ENCODE assay signal across 20 mouse cellular contexts in genomic region chr3:118566779-118567178, GRCm38 (mm10). TPM values are rescaled to one million over a fixed set of nuclear protein-coding genes. Genes with fewer than 3 reads are reported as not detected.
A peak's percentile ranks its signal among the peaks of the same experiment; 100 is the strongest.
DNase-seq lines count a peak whose midpoint lies in the region; ATAC-seq and TF ChIP-seq lines count a peak whose summit lies in the region.
"Had no signal": no experiment of that assay in that cellular context is flagged by ENCODE, and none has a peak within 500 bp of the region (broad histone marks: within the 10 kb centered on the region; RNA-seq: fewer than 3 reads in every experiment).

No protein-coding gene starts in this region.

- peak; percentile 31; the same call in 1 of the 2 replicates for ATAC-seq in stomach, embryonic 16.5 days (ENCODE audit: insufficient read depth, low FRiP score)
- no peak for ATAC-seq in stomach, postnatal 0 days (ENCODE audit: low FRiP score, low TSS enrichment)
- peak; percentile 60 for ATAC-seq in liver, embryonic 15.5 days (ENCODE audit: insufficient read depth)
- no peak for ATAC-seq in megakaryocyte, adult 5-6 weeks (ENCODE audit: poor library complexity, severe bottlenecking)
- ATAC-seq: forebrain, embryonic 13.5 days; lung, postnatal 0 days; midbrain, embryonic 13.5 days had no signal

- no peaks in the 10 kb centered on the region for H3K27me3 ChIP-seq in stomach, embryonic 16.5 days (ENCODE audit: control insufficient read depth, insufficient read depth, low read length)
- H3K27me3 ChIP-seq in stomach, postnatal 0 days (ENCODE audit: control insufficient read depth, insufficient read depth, low read length) = no peaks in the 10 kb centered on the region
- no peaks in the 10 kb centered on the region for H3K27me3 ChIP-seq in liver, embryonic 15.5 days
- H3K27me3 ChIP-seq in midbrain, embryonic 10.5 days (ENCODE audit: low read depth, poor library complexity, severe bottlenecking) = no peaks in the 10 kb centered on the region
- H3K27me3 ChIP-seq: embryonic facial prominence, embryonic 12.5 days; forebrain, embryonic 13.5 days; heart, embryonic 15.5 days; hindbrain, embryonic 15.5 days; midbrain, embryonic 13.5 days; stomach, embryonic 15.5 days had no signal

- no peak for TF ChIP-seq CTCF in stomach, postnatal 0 days (IDR thresholded peaks at IDR 0.05; ENCODE audit: low read depth)

- no peak overlapping the region for H3K4me3 ChIP-seq in stomach, embryonic 16.5 days (replicated peaks; ENCODE audit: low read length)
- no peak overlapping the region for H3K4me3 ChIP-seq in stomach, postnatal 0 days (ENCODE audit: low read depth, low read length)
- H3K4me3 ChIP-seq in liver, embryonic 15.5 days (replicated peaks) = no peak overlapping the region
- H3K4me3 ChIP-seq in midbrain, embryonic 10.5 days = no peak overlapping the region
- H3K4me3 ChIP-seq: embryonic facial prominence, embryonic 12.5 days; erythroblast, embryonic 14.5 days; forebrain, embryonic 13.5 days; heart, embryonic 15.5 days; hindbrain, embryonic 15.5 days; midbrain, embryonic 13.5 days; stomach, embryonic 15.5 days had no signal

- TF ChIP-seq EP300 in stomach, postnatal 0 days (optimal IDR thresholded peaks at IDR 0.05) = no peak

- WGBS in stomach, embryonic 16.5 days = 68% methylated on average over 5 of the region's 5 CpGs
- 70% methylated on average over 5 of the region's 5 CpGs for WGBS in stomach, postnatal 0 days
- 48% methylated on average over 5 of the region's 5 CpGs for WGBS in liver, embryonic 15.5 days (ENCODE audit: insufficient replicate concordance)
- 70% methylated on average over 5 of the region's 5 CpGs for WGBS in midbrain, embryonic 10.5 days

- no peaks in the 10 kb centered on the region for H3K9me3 ChIP-seq in stomach, embryonic 16.5 days (replicated peaks; ENCODE audit: control insufficient read depth, low read length)
- H3K9me3 ChIP-seq in stomach, postnatal 0 days (ENCODE audit: control insufficient read depth, low read length) = no peaks in the 10 kb centered on the region
- no peaks in the 10 kb centered on the region for H3K9me3 ChIP-seq in liver, embryonic 15.5 days (replicated peaks)
- no peaks in the 10 kb centered on the region for H3K9me3 ChIP-seq in midbrain, embryonic 10.5 days (replicated peaks)
- H3K9me3 ChIP-seq: embryonic facial prominence, embryonic 12.5 days; forebrain, embryonic 13.5 days; heart, embryonic 15.5 days; hindbrain, embryonic 15.5 days; midbrain, embryonic 13.5 days; stomach, embryonic 15.5 days had no signal

- no peaks in the 10 kb centered on the region for H3K36me3 ChIP-seq in stomach, embryonic 16.5 days (ENCODE audit: control insufficient read depth, insufficient read depth, low read length)
- no peaks in the 10 kb centered on the region for H3K36me3 ChIP-seq in stomach, postnatal 0 days (ENCODE audit: control insufficient read depth, insufficient read depth, low read length)
- H3K36me3 ChIP-seq in liver, embryonic 15.5 days (replicated peaks) = no peaks in the 10 kb centered on the region
- H3K36me3 ChIP-seq in midbrain, embryonic 10.5 days = no peaks in the 10 kb centered on the region
- H3K36me3 ChIP-seq: embryonic facial prominence, embryonic 12.5 days; heart, embryonic 15.5 days; hindbrain, embryonic 15.5 days; midbrain, embryonic 13.5 days; stomach, embryonic 15.5 days had no signal

- peak; percentile 37 for DNase-seq in kidney, adult 11 months
- DNase-seq in kidney, postnatal 4 days = no peak
- no peak for DNase-seq in stomach, postnatal 0 days (ENCODE audit: low spot score)
- DNase-seq in midbrain, embryonic 10.5 days (ENCODE audit: low spot score) = no peak
- DNase-seq: B cell, adult 2 months; cerebellum, postnatal 10 days; gastrocnemius, postnatal 36 days; heart, postnatal 4 days had no signal

- H3K9ac ChIP-seq in stomach, embryonic 16.5 days (ENCODE audit: low read length) = no peak overlapping the region
- no peak overlapping the region for H3K9ac ChIP-seq in stomach, postnatal 0 days (ENCODE audit: low read length)
- H3K9ac ChIP-seq in liver, embryonic 15.5 days = no peak overlapping the region
- H3K9ac ChIP-seq: embryonic facial prominence, embryonic 12.5 days; forebrain, embryonic 13.5 days; heart, embryonic 15.5 days; hindbrain, embryonic 15.5 days; midbrain, embryonic 13.5 days; stomach, embryonic 15.5 days had no signal

- H3K4me2 ChIP-seq in stomach, embryonic 16.5 days (ENCODE audit: low read depth, low read length) = no peak overlapping the region
- H3K4me2 ChIP-seq in stomach, postnatal 0 days (replicated peaks; ENCODE audit: low read depth) = no peak overlapping the region
- H3K4me2 ChIP-seq in liver, embryonic 15.5 days = peak overlapping the region; percentile 18; the same call in 1 of the 2 replicates
- H3K4me2 ChIP-seq: embryonic facial prominence, embryonic 12.5 days; forebrain, embryonic 13.5 days; heart, embryonic 15.5 days; hindbrain, embryonic 15.5 days; midbrain, embryonic 13.5 days; stomach, embryonic 15.5 days had no signal

- H3K4me1 ChIP-seq in stomach, embryonic 16.5 days (ENCODE audit: control insufficient read depth, insufficient read depth, low read length) = no peaks in the 10 kb centered on the region; the same call in 1 of the 2 replicates
- no peaks in the 10 kb centered on the region for H3K4me1 ChIP-seq in stomach, postnatal 0 days (replicated peaks; ENCODE audit: control insufficient read depth, insufficient read depth)
- no peaks in the 10 kb centered on the region for H3K4me1 ChIP-seq in liver, embryonic 15.5 days (replicated peaks)
- H3K4me1 ChIP-seq in midbrain, embryonic 10.5 days = 0 out of 2 replicates have a peak, but pooled peaks cover 6% of the 10 kb centered on the region
- H3K4me1 ChIP-seq: embryonic facial prominence, embryonic 12.5 days; forebrain, embryonic 13.5 days; heart, embryonic 15.5 days; hindbrain, embryonic 15.5 days; stomach, embryonic 15.5 days had no signal

- H3K27ac ChIP-seq in stomach, embryonic 16.5 days (ENCODE audit: low read length) = no peak overlapping the region
- no peak overlapping the region for H3K27ac ChIP-seq in stomach, postnatal 0 days (replicated peaks)
- 0 out of 2 replicates have a peak overlapping the region, but pooled peaks have one; percentile 19 for H3K27ac ChIP-seq in liver, embryonic 15.5 days (replicated peaks)
- H3K27ac ChIP-seq in midbrain, embryonic 10.5 days (replicated peaks) = no peak overlapping the region
- H3K27ac ChIP-seq: embryonic facial prominence, embryonic 12.5 days; forebrain, embryonic 13.5 days; heart, embryonic 15.5 days; hindbrain, embryonic 15.5 days; kidney, postnatal 0 days; midbrain, embryonic 13.5 days; stomach, embryonic 15.5 days had no signal

RNA-seq across cellular contexts. Expression of gene Dpyd, which starts 4.8 kb away (rescaled TPM):
- 15.3 and 18.0 TPM in 2 replicates for polyA plus RNA-seq in stomach, embryonic 16.5 days (2015; fragmentation: Nextera tagmentation; extraction: Ambion mirVana)
- 3.5 and 4.2 TPM in 2 replicates for polyA plus RNA-seq in stomach, postnatal 0 days (2015; fragmentation: Nextera tagmentation; extraction: Ambion mirVana)
- 6.3 and 6.9 TPM in 2 replicates for polyA plus RNA-seq in liver, embryonic 15.5 days (2015; fragmentation: Nextera tagmentation; extraction: Ambion mirVana)
- total RNA-seq in megakaryocyte, adult 5-6 weeks (2015) = not detected in 2 replicates
- total RNA-seq in megakaryocyte, adult 5-6 weeks (2017) = not detected in 2 replicates
- polyA plus RNA-seq in midbrain, embryonic 10.5 days (2016; fragmentation: Nextera tagmentation; extraction: Ambion mirVana) = 3.5 and 3.6 TPM in 2 replicates
- polyA plus RNA-seq: erythroblast, embryonic 14.5 days had no signal

Comparison
In these comparisons a context has a peak if more than half of its experiments do, and no peak if none do; other contexts are left out.
1. ATAC-seq: peak in stomach, embryonic 16.5 days (single experiment) and liver, embryonic 15.5 days (single experiment); none in stomach, postnatal 0 days (single experiment) and megakaryocyte, adult 5-6 weeks (single experiment).